Mouse (Mus musculus) urinary bladder, postnatal 4 days (tissue): ENCODE measurements at regions not wholly inside any gene's neighbourhood (a gene's known extent, or its start where the extent isn't known, plus 50 kb on each side); places are given as distances from the start of the nearest gene placed in this dataset.

Source experiments
- DNase-seq, 2 experiments: peaks; one replicate each; pipeline ENCODE4 v3.0.0; 2021 to 2022; ENCODE audit warnings: low spot score in 2 of 2

DNA sequence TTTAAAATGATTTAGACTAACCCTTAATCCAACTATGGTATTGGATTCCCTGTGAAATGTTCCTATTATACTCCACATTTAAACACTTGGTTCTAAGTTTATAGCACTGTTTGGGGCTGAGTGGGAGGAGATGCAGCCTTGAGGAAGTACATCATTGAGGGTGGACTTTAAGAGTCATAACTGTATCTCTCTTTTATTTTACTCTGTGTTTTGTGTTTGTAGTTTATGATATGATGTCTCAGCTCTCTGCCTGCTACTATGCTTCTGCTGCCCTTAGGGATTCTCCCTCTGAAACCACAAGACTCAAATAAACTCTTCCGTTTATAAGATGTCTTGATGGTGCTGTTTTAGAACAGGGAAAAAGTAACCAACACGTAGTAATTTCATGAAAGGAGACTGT, 797.7 kb upstream of the Sel1l start:
- no peak for DNase-seq

DNA sequence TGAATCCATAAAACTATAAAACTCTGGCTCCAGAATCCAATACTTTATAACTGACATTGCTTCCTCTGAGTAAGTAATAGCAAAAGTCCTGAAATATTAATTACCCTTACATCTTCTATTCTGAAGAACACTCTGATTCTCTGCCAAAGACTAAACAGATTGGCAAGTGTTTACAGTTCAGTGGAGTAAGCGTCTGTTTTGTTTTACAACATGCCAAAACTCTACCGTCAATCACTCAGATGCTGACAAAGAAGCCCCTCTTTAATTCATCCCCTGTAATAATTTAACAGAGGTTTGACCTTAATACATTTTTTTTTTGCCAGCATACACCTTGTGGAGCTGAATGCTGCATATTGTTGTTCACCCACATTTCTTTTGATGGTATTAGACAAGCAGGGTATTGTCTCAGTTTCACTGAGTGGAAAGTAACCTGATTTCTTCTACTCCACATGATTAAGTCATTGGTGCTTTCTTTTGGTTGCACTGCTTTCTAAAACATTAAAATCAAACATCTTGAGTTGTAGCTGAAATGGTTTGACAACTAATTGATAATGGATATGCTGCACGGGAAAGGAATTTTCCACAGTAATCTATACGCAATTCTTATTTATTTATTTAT, 796.2 kb upstream of the Sel1l start:
- DNase-seq: no peak

DNA sequence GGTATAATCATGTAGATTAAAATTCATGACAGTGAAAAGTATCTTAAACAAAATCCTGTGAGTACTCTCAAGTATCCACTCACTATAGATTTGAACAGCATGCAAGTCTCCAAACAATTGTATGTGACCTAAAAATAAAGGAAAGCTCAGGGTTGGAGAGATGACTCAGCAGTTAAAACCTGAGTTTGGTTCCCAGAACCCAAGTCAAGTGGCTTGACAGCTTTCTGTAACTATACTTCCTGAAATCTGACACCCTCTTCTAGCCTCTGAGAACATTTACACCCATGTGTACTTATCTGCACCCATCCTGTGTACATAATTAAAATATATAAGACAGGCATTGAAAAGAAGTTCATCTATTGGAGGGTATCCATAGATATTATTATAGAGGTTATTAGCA, 770.2 kb upstream of the Sel1l start:
- DNase-seq: no peak

DNA sequence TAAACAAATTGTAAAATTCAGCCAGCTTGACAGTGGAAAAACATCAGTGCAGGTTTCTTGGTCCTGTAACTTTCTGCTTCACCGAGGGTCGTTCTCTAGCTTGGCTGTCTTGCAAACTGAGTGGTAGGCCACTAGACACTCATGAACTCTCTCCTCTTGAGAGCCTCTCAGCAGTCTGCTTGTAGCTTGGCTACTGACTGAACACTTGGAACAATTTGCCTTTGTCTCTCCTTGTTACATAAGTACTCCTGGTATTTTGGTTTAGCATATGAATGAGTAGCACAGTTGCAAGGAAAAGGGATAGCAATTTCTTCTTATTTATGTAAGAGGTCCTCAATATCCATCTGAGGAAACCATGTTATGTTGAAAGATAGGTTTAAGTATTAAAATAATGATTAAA, 769.6 kb upstream of the Sel1l start:
- DNase-seq: no peak

DNA sequence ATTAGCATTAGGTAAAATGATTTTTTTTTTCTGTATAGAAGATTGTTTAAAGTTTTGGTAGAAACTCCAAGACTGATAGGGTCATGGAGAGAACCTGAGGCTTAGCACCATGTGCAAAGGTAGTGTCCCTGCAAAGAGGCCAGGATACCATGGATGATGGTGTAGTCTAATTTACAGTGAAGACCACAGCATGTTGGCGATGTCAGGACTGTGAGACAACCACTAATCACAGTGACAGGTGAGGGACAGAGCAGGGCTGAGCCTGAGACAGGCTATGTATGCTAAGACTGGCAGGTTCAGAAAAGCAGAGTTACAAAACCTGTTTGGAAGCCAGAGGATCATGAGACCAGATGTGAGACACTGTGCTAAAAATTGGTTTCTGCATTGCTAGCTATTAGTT, 752.7 kb upstream of the Sel1l start:
- no peak for DNase-seq

- no peak for DNase-seq
These were observed 740.8 kb upstream of the Sel1l start for GRCm38 (mm10) chr12:92589725-92590124.

DNA sequence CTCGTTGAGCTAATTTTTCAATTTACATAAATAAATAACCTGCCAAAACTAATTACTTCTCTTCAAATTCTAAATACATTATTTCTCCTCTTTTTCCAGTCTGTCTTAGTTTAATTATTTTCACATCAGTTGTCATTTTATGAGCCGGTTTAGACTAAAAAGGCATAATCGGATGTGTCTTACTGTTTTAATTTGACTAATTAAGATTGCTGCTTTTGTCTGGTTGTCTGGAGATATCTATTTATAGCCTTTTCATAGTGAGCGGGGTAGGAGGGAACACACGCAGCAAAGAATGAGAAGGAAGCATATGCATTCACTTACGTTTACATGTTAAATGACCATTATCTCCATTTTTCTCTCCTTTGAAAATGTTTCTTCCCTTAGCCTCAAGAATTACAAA, 740.3 kb upstream of the Sel1l start:
- no peak for DNase-seq

DNA sequence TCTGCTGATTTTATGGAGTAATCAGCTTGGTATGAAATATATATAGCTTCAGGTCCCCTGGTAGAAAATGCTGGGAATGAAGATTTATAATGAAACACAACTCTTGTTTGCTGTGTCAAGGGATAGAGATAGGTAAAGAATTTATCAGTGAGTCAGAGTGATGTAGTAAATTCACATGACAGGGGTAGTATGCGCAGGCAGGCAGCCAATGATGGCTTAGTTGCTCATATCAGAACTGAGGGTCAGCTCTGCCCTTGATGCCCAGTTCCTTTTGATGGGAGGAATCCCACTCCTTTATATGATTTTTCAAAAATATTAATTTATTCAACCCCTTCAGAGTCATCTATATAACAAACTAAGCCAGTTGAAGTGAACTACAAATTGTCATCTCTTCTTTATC, 729.6 kb upstream of the Sel1l start:
- no peak for DNase-seq
